Mouse (Mus musculus): ENCODE results near the gene Tmem97.
"Not testable (repeated sequence)": the region's sequence is repeated elsewhere in the genome, so short reads cannot be mapped to it uniquely, and the experiment has no call there.

The Tmem97 gene

GRCm38 (mm10) chr11:78547718-78548460 lies 2.7 kb downstream of the Tmem97 start:
- no peak for DNase-seq

DNA sequence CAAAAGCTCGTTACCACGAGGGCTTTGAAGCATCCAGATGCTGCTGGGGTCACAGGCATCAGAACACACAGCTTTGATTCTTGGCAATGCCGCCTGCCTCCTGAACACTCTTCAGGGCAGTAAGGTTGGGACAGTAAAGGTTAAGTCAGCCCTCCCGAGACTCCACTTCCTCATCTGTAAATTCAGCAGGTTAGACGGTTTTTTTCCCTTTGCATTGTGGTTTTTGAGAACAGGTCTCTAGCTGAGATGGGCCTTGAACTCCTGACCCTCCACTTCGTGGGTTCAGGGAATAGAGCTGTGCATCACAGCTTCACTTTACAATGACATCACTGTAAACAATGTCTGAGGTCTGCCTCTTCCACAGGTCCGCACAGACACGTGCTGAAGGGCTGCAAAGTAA lies 5.4 kb downstream of the Tmem97 start:
- no peak for DNase-seq

DNA sequence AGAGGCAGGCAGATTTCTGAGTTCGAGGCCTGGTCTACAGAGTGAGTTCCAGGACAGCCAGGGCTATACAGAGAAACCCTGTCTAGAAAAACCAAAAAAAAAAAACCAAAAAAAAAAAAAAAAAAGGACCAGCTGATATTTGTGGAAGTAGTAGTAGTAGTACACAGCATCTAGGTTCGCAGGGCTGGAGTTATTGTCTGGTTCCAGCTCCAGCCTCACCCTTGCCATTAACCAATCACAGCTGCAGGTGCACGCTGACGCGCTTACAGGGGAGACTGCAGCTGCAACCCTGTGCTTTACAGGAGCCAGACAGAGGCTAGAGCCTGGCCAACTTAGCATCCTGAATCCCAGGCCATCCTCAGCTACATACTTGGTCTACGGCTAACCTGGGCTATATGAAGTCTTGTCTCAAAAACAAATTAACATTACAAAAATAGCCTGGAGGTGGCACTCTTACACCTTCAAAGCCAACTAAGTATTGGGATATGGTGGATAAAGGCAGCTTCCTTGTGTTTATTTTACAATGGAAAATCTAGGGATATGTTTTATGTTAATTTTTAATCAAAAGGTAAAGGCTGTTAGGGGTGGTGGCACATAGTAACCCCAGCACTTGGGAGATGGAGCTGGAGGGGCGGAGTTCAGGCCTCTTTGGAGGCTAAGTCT lies 6.0 kb downstream of the Tmem97 start:
- no peak for DNase-seq

DNA sequence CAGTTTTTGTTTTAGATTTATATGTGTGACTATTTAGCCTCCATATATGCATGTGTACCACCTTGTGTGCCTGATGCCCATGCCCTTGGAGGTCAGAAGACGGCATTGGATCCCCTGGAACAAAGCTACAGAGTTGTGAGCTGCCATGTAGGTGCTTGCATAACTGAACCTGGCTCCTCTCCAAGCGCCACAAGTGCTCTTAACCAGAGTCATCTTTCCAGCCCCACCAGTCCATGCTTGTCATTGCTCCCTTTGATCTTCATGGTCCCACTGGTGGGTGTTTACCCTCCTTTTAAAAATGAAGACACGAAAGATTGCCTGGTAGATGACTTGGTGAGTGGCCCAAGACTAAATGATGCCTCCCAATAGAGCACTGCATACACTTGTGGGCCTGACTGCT lies 10.2 kb downstream of the Tmem97 start:
- no peak for DNase-seq

- DNase-seq = no peak
Observed at GRCm38 (mm10) chr11:78536690-78537084, 13.9 kb downstream of the Tmem97 start.

DNA sequence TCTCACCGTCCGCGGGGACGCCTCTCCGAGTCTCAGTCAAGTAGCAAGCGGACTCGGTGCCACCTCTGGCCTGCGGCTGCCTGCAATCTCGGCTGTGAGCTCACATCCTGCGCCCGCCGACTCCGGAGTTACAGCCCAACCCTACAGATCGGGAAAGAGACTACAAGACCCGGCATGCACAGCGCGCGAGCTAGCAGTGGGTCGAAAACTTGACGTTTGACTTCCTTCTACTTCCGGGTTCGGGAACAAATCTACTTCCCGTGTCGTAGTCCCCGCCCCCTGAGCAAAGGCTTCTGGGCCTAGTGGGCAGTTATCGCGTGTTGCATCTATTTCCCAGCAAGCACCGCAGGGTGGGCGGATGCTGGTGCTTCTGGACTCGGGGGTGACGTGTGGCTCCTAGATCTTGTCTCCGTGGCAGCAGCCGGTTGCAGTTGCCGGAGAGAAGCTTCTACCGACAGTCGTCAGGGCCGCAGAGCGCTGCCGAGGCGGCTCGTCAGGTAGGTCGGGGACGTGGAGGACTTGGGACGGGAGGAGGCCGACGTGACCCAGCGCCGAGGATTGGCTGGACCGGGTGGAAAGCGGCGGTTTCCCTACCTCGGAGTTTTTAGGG lies 14.4 kb downstream of the Tmem97 start, which contains the start of the genes Tnfaip1 and Ift20:
Gene Tnfaip1 (minus strand): TSS at position 253 of the 610 bp plus-strand sequence.
Gene Ift20 (plus strand): TSS at position 282 of the 610 bp plus-strand sequence.
- DNase-seq = peak; percentile 98

DNA sequence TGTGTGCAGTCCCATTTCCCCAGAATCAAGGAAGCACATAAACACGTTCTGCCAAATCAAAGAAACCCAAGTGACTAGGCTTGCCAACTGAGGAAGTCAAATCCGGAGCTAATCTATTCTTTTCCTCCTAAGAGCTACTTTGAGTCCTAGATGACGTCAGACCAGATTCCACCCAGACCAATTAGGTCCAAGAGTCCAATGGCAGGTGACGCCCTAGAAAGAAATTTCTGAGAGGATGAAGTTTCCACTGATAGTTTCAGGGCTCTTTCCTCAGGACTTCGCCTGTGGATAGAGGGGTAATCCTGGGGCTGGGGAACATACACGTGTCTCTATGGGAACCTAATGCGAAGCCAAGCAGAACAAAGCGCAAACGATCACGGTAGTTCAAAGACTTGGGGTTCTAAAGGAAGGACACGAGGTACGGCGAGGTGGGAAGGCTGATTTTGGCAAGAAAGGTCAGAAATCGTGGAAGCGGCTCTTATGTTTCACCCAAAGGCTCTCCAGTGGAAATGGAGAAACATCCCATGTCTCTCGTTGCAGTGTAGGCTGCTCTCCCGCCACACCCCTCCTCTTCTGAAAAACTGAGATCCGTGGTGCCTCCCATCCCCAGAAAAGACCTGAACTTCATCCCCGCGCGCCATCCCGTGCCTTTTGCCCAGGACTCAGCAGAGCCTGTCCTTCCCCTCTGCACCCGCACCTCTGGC lies 15.0 kb downstream of the Tmem97 start:
- no peak for DNase-seq

GRCm38 (mm10) chr11:78534516-78534915 lies 16.1 kb downstream of the Tmem97 start:
- no peak for DNase-seq

- DNase-seq = not testable (repeated sequence)
Observed at GRCm38 (mm10) chr11:78531515-78531914, 19.1 kb downstream of the Tmem97 start.

GRCm38 (mm10) chr11:78531046-78531445 lies 19.5 kb downstream of the Tmem97 start:
- no peak for DNase-seq

- no peak for DNase-seq
Observed at GRCm38 (mm10) chr11:78530001-78530400, 20.6 kb downstream of the Tmem97 start.

DNA sequence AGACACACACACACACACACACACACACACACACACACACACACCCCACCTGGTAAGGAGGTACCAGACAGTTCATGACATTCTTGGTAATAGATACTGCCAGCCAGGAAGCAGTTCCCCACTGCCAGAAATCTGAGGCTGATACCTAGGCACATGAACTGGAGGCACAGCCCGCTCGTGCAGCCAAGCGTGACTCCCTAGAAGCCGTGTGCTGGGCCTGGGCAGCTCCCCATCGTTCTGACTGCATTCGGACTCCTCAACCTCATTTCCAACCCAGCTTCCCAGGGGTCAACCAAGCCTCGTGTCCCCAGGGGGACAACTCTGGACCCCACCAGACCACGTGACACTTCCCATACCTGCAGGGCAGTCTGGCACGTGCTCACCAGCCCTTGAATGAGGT lies 21.9 kb downstream of the Tmem97 start:
- no peak for DNase-seq

DNA sequence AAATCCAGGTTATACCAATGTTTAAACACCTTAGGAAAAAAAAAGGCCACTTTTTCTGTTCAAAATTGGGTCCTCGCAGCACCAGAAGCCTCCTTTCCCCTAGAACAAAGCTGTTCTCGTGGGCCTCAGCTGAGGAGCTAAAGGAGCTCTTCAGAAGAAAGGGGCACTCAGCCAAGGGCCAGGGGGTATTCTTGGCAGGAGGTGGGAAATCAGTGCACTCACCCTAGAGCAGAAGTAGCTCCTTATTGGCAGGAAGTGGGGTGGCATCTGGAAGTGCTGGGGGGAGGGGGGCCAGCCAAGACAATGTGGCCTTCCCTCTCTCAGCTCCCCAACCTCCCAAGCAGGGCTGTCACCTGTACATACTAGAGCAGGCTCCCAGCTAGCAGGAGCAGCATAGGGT lies 25.7 kb downstream of the Tmem97 start:
- DNase-seq = no peak

DNA sequence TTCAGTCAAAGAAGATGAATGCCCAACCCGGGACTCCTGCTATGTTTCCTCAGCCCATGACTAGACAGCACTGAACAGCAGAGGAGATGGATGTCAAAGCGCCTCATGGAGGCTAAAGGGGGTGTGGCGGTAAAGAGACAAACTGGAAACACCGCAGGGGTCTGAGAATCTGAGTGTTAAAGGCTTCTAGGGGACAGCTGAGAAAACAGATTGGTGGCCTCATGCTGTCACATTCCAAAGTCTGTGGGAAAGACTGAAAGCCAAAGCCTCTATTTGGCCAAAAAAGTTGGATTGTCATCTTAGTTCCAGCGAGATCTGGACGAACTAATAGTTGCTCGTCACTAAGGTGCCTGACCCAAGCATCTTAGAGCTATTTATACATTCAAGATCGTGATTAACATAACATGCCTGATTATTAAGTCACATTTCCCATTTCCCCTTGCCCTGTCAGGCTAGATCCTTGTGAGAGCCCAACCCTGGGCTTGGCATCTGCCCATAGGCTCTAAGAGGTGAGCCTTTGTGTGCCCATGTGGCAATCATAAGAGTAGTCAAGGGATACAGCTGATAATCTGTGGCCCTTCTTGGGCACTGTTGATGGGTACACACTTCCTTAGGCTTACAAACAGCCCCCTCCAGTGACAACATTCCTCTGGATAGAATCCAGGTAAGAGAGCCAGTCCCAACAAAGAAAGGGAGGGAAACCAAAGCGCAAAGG lies 27.2 kb downstream of the Tmem97 start:
- DNase-seq = no peak

DNA sequence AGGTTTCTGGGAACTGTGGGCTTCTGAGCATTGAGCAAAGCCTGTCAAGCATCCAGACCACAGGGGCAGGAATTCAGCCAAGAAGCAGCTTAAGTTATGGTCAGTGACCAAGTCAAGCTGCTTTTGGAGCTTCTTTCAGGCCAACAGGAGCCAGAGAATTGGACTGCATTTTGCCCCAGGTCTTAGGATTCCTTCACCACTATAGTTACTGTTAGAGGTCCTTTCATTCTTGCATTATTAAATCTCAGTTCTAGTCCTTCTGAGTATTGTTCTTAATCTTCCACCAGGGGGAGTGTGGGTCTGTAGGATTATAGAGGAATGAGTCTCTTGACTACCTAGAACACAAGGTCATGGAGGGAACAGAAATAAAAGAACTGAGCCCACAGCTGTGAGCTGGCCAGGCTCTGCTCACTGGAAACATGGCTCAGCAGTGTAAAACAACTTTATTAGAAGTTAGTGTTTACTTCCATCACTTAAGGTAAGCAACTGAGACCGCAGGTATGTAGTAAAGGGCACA lies 28.0 kb downstream of the Tmem97 start:
- no peak for DNase-seq

DNA sequence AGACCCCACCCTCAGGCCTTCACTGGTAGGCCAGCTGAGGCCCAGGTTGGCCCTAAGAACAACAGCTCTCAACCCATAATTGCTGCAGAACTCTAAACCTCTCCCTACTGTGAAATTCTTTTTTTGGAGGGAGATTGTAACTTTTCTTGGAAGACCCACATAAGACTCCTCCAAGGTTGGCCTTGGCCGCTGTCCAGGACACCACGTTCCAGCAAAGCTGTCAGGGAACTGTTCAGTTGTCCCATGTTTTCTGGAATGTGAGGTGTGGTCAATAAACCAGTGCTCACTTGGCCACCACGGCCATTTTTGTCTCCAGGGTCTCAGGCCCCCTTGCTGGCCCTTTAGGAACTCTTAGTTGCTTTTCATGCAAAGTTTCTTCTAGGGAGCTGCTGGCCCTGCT lies 28.7 kb downstream of the Tmem97 start:
- DNase-seq = no peak

- no peak for DNase-seq
Observed at GRCm38 (mm10) chr11:78518931-78519330, 31.6 kb downstream of the Tmem97 start.

GRCm38 (mm10) chr11:78515549-78516325 lies 34.8 kb downstream of the Tmem97 start:
- DNase-seq = no peak

- no peak for DNase-seq
Observed at GRCm38 (mm10) chr11:78513106-78513790, 37.3 kb downstream of the Tmem97 start.

DNA sequence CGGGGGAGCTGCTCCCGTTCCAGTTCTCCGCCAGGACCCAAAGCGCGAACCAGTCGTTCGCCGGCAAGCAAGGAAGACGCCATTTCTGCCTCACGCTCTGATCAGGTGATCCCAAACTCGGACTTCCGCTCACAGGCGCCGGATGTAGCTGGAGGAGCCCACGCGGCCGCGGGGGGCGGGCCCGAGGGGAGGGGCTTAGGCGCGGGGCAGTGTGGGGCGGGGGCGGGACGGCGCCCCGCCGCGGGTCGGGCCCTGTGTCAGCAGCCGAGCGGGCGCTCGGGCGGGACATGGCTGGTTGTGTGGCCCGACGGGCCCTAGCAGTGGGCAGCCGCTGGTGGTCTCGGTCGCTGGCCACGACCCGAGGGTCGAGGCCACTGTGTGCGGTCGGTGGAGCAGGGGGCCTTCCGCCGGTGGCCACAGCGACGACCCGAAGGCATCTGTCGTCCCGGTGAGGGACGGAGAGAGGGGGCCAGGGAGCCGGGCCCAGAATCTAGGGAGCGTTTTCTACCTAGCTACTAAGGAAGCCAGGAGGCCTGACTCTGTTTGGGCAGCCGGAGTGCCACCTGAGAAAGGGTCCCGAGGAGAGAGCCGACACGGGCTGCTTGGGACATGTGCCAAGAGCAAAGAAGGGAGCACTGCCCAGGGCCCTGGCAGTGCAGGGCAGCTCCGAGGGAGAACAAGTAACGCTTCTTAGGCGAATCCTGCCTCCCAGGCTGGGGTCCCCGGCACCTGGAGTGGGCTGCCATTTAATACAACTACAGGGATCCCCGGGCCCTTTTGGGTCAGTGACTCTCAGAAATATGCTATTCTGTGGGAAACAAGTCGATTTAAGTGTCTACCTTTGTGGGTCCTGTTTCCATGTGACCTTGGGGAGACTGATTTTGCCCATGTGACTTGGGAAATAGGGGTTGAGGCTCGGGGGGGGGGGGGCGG lies 38.3 kb downstream of the Tmem97 start, which contains the start of the genes Tmem199 and Poldip2:
Gene Tmem199 (minus strand): TSS at position 148 of the 933 bp plus-strand sequence.
Gene Poldip2 (plus strand): TSS at position 169 of the 933 bp plus-strand sequence.
- peak; percentile 93 for DNase-seq

All from thymus, postnatal 14 days (tissue).